Mouse (Mus musculus) subcutaneous adipose tissue, adult 2 months (tissue): ENCODE results near the gene Cipc. TPM values are rescaled to one million over a fixed set of nuclear protein-coding genes. Genes with fewer than 3 reads are reported as not detected.

Experiments
- polyA plus RNA-seq: library from polyadenylated mRNA; depleted of rRNA; stranded (reverse); fragments of >200 nt; gene quantifications from 2 replicates; pipeline ENCODE4 v1.2.3, GENCODE M21; 2012; ENCODE audit warnings: low replicate concordance; rRNA removed

The Cipc gene
- polyA plus RNA-seq = 36.3 and 40.9 TPM in 2 replicates

DNA sequence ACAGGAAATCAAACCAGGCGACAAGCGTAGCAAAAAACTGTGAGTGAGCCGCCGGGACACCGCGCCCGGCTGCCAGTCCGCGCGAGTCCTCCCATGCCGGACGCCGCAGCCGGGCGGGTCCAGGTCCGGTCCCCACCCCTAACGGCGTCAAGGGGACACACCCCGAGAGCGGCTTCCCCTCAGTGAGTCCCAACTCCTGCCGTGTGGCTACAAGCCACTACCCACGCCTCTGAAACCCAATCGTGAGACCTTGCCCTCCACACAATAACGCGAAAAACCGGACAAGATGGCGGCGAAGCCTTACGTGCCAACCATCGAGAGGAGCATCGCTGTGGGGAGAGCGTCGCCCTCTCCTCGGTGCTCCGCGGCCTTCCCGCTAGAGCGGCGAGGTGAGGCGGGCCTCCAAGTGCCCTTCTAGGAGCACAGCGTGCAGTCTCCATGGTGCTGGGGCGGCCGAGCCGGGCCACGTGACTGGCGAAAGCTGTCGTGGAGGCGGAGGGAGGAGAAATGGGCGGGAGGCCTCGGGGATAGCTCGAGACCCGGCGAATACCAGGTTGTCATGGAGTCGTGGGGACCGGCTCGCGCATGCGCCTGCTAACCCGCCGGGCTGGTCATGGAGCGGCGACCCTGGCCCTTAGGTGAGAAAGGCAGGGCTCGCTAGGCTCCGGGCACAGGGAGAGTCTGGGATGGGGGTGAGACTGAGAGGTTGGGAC, at the start of gene Cipc:
TSS of gene Cipc (plus strand) at position 182 of the 713 bp plus-strand sequence.

DNA sequence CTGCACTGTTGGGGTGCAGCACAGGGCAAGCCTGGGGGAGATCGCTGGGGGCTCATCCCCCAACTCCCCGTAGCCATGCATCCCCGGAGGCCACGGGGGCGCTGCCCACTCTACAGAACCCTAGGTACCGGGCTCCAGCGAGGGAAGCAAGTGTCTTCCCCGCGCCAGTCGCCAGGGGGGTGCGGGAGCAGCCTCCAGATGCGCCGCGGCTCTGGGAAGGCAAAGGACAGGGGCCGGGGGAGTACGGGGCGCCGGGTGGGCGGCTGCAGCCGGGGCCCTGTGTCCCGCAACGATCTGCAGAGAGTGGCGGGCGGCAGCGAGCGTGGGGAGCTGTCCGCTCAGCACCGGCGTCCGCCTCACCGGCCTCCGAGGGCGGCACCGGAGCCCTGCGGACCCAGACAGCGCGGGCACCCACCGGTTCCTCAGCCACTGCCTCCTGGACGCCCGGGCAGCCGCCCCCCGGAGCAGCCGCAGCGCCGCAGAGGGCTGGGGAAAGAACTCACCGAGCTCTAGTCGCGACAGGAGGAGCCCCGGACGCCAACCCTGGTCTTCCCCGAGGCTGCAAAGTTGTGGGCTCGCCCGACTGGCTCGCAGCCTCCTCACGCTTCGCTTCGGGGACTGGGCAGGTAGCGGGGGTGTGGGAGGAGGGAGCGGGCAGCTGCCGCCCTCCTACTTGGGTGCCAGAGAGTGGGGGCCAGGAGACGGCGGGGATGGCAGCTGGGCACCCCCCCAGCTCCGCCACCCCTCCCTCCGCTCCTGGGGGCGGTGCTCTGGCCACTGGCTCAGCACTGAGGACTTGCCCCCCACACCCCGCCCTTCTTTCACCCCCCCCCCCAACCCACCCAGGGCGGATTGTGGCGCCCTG, 43.3 kb downstream of the Cipc start, which contains the start of gene Zdhhc22:
TSS of gene Zdhhc22 (minus strand) at position 541 of the 865 bp plus-strand sequence.

Other genes with a start within 250 kb of the Cipc start
- gene Angel1, start 220.6 kb upstream of the Cipc start, polyA plus RNA-seq = 9.0 and 9.6 TPM in 2 replicates
- gene Lrrc74a, start 212.7 kb upstream of the Cipc start, polyA plus RNA-seq = not detected in 2 replicates
- 26.1 and 48.1 TPM in 2 replicates for gene Irf2bpl, start 62.2 kb upstream of the Cipc start, polyA plus RNA-seq
- gene Zdhhc22, start 43.4 kb downstream of the Cipc start, polyA plus RNA-seq = not detected in 2 replicates
- 0.07 and 0.12 TPM in 2 replicates for gene Tmem63c, start 74.3 kb downstream of the Cipc start, polyA plus RNA-seq
- 1.1 and 3.7 TPM in 2 replicates for gene Ngb, start 155.5 kb downstream of the Cipc start, polyA plus RNA-seq
- gene Gstz1, start 200.1 kb downstream of the Cipc start, polyA plus RNA-seq = 541 and 1,541 TPM in 2 replicates
- 15.0 and 26.0 TPM in 2 replicates for gene Pomt2, start 200.9 kb downstream of the Cipc start, polyA plus RNA-seq